Mouse (Mus musculus) spleen, embryonic (tissue): ENCODE results near the gene Fgf4.
"Not testable (repeated sequence)": the region's sequence is repeated elsewhere in the genome, so short reads cannot be mapped to it uniquely, and the experiment has no call there.

Experiments used
- CTCF ChIA-PET: fragments of 350-600 bp; sonication (Branson Sonifier 250); formaldehyde crosslinking; loops from one replicate; lab custom pipeline; 2022; lab: Charles Lee

Fgf4 gene

DNA sequence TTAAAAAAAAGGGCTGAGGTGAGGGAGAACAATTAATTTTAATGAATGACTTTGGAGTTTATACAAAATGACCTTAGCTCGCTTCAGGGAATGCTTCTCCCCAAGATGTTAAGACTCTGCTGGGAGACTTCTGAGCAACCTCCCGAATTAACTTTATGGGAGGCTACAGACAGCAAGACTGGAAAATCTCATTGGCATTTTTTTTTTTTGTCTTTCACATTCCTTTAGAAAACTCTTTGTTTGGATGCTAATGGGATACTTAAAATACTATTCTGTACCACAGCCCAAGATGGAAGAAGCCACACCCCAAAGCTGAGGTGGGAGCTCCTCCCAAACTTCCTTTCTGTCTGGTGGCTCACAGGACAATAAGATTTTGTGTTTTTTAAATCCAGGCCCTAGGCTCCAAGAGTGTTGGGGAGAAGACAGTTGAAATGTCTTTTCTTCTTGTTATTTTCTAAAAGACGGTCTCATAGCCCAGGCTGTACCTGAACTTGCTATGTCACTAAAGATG, 17.0 kb downstream of the Fgf4 start:
- CTCF ChIA-PET = no interaction called here

DNA sequence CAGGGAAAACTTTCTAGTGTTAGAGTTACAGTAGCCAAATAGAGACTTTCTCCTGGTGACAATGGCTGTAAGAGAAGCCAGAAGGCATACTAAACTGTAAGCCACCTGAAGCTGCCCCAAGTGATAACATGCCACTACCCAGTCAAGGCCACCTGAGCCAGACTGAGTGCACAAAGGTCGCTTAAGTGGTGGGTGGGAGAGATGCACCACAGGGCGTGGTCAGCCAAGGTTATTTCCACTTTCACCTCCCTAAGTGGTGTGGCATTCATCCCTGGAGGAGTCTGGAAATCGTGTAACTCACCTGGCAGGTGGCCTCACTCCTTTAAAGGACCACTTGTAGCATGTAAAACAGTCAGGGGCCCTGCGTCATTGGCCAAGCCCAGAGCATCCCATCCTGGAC, 20.0 kb downstream of the Fgf4 start:
- CTCF ChIA-PET = no interaction called here

DNA sequence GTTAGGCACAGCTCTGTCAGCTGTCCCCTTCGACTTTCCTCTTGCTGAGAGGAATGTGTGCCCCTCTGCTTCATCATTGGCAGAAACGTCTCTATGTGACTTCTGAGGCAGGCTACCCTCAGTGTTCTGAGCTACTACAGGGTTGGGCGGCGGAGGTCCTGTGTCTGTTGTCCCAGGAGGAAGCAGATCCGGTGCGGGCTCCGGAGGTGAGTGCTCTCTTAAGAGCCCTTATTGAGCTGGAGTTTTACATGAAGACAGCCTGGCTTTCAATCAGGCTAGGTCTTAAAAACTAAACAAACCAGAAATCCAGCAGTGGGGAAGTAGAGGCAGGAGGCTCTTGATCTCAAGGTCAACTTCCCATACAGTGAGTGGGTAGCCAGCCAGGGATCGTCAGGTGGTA, 20.4 kb downstream of the Fgf4 start:
- CTCF ChIA-PET = no interaction called here

DNA sequence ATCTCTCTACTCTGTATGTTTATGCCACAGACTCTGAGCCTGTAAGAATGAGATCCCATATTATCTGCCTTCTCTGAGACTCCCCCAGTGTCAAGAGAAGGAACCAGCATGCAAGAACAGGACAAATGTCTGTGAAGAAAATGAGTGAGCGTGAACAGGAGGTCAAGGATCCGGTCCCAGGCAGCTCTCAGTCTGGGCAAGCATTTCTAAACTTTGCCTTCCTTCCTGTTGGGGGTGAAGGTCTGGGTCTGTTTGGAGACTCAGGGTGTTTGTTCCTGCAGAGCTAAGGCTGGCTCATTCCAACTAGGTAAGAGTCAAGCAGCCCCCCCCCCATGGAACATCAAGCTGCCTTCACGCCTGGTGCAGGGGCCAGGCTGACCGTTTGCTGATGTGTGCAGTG, 25.3 kb downstream of the Fgf4 start:
- CTCF ChIA-PET = no interaction called here

DNA sequence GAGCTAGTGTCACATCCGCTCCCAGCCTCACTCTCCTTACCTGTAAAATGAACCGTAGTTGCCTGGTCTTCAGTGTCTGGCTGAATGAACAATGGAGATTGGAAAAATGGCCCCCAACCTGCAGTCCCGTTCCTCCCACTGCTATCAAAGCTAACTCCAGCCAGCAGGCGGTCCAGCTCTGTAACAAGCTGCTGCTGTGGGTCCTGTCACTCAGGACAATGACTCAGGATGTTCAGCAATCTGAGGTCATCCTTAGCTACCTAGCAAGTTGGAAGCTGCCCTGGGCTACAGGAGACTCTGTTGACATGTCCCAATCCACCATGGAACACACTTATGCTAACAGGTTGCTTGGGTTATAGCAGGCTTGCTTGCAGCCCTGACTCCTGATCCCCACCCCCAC, 26.0 kb downstream of the Fgf4 start:
- CTCF ChIA-PET = no interaction called here

GRCm38 (mm10) chr7:144874226-144874625, 27.1 kb downstream of the Fgf4 start:
- CTCF ChIA-PET = no interaction called here

- CTCF ChIA-PET = no interaction called here
These were observed 31.2 kb downstream of the Fgf4 start for GRCm38 (mm10) chr7:144878401-144878800.

- CTCF ChIA-PET = no interaction called here
These were observed 35.9 kb downstream of the Fgf4 start for GRCm38 (mm10) chr7:144883106-144883505.

DNA sequence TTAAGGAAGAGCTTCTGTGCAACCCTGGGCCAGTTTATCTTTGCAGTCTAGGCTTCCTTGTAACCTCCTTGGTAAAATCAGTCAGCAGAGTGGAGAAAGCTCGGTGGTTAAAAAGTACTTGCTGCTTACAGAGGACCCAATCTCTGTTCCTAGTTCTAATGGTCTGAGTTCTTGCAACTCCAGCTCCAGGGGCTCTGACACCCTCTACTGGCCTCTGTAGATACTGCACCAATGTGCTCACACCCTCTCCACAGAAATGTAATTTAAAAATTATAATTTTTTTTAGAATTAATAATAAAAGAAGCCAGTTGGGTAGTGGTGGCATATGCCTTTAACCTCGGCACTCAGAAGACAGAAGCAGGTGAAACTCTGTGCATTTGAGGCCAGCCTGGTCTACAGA, 40.5 kb downstream of the Fgf4 start:
- CTCF ChIA-PET = no interaction called here

DNA sequence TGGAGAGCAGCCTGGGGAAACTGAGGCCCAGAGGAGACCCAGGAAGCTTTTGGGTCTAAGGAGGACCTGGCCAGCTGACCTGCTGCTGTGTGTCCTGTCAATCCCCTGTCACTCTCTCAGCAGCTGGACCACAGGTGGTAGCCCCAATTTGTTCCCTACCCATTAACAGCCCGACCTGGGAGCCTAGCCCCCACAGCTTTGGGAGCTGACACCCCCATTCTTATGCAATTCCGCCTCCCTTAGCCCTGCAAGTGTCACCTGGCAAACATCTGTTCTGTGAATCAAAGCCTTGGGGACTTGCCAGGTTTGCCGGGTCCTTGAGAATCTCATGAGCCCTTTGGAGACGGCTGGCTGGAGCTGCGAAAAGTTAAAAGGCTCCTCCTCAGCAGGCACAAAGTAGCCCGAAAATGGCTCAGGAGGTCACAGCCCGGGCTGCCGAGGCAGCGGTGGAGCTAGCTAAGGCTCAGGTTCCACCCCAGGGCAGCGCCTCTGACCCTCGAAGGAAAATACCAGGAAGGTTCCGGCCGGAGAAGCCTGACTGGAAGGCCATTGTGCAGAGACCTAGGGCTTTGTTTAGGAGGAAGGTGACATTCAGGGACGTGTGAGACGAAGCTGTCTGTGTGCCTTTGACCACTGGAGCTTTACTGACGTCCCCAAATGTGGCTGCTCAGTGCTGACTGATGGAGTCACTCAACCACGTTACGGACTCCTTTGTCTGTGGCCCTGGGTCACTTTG, 41.6 kb downstream of the Fgf4 start:
- CTCF ChIA-PET = no interaction called here

DNA sequence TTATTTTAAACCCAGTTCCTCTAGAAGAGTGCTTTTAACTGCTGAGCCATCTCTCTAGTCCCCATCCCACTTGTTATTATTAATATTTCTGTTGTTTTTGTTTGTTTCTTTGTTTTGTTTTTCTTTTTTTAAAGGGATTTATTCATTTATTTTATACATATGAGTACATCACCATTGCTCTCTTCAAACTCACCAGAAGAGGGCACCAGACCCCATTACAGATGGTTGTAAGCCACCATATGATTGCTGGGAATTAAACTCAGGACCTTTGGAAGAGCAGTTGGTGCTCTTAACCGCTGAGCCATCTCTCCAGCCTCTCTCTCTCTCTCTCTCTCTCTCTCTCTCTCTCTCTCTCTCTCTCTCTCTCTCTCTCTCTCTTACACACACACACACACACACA, 43.5 kb downstream of the Fgf4 start:
- CTCF ChIA-PET = not testable (repeated sequence)

GRCm38 (mm10) chr7:144891863-144892262, 44.7 kb downstream of the Fgf4 start:
- CTCF ChIA-PET = no interaction called here

- CTCF ChIA-PET = interaction anchor here (0.7 kb wide), 1 partner anchor 15 kb away, joined by 3 read pairs; no protein-coding TSS in a partner anchor
These were observed 45.2 kb downstream of the Fgf4 start for GRCm38 (mm10) chr7:144892322-144892721.

DNA sequence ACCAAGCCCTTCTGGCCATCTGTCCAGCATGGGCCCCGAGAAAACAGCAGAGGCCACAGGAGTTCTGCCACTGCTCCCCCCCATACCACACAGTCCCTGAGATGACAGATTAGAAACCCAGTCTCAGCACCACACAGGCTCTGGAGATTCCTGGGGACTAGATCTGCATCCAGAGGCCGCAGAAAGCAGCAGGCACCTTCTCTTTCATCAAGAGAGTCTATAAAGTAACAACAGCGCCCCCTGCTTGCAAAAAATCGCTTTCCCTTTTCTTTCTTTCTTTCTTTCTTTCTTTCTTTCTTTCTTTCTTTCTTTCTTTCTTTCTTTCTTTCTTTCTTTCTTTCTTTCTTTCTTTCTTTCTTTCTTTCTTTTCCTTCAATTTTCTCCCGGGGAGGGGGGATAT, 47.0 kb downstream of the Fgf4 start:
- CTCF ChIA-PET = no interaction called here

GRCm38 (mm10) chr7:144894706-144895105, 47.5 kb downstream of the Fgf4 start:
- CTCF ChIA-PET = no interaction called here

DNA sequence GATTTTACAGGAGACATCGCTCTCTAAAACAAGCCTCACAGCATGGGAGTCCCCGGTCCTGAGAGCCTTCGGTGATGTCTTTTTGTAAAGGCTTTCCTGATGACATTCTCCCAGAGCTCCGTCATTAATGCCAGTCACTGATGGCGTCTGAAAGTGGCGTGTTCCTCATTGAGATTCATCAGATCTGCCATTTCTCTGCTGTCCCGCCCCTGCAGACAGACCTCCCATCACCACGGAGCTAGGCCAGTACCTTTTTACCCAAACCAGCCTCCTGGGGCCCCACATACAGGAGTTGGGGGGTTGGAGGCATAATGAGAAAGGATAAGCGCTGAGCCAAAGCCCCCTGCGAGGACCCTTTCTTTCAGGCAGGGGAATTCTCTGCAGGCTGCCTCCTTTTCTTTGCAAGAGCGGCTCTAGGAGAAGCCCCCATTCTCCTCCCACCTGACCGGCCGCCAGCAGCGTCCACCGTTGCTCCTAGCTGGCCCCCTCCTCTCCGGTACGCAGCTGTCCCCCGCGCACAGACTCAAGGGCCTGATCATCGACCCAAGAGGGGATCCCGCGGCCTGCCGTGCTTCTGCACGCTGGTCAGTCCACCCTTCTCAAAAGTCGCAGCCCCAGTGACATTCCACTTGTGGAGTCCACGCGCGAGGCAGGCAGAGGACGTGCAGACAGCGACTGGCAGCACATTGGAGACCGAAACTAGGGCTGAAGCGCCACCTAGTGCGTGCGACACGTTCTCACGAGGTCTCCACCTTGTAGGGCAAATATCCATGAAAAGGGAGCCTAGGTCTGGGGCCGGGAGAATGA, 48.3 kb downstream of the Fgf4 start:
- CTCF ChIA-PET = no interaction called here

DNA sequence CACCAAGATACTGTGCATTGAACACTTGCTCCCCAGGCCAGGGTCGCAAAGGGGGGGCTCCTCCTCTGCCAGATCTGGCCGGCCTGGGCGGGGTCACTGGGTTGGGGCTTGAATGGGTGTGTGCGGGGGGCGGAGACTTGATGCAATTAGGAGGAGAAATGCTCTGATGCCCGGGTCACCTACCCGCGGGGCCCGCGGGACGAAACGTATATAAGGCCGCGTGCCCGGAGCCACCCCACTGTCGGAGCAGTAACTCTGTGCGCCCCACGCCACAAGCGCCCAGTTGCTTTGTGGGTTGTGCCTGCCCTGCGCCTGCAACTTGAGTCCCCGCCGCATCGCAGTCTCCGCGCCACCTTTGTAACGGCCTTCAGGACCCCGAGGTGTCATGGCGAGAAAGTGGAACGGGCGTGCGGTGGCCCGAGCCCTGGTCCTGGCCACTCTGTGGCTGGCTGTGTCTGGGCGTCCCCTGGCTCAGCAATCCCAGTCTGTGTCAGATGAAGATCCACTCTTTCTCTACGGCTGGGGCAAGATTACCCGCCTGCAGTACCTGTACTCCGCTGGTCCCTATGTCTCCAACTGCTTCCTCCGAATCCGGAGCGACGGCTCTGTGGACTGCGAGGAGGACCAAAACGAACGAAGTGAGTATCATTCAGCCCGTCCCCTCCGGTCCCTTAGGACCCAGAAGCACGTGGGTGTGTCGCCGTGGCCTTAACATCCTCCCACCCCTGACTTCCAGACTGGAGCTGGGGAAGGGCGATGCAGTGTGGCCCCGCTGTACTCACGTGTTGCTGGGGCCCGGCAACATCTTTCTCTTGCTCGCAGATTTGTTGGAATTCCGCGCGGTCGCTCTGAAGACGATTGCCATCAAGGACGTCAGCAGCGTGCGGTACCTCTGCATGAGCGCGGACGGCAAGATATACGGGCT, 49.4 kb downstream of the Fgf4 start, which contains the start of gene Fgf15:
Gene Fgf15 (plus strand): TSS at position 238 of the 925 bp plus-strand sequence.
- CTCF ChIA-PET = no interaction called here

DNA sequence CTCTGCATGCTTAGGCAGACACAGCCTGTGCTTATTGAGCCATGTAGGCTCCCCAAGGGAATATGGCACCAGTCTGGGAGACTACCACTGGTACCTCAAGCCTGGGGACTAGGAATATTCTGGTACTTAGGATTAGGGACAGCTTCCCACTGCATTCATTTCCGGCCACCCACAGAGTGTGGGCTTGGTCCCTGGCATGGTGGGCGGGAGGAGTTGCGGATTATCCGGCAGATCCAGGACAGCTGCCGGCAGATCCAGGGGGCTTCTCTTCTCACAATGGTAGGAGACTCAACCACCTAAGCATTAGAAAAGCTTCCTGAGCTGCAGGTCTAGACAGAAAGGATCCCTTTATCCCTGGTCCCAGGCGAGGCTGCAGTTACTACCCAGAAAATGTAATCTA, 51.3 kb downstream of the Fgf4 start:
- CTCF ChIA-PET = no interaction called here

DNA sequence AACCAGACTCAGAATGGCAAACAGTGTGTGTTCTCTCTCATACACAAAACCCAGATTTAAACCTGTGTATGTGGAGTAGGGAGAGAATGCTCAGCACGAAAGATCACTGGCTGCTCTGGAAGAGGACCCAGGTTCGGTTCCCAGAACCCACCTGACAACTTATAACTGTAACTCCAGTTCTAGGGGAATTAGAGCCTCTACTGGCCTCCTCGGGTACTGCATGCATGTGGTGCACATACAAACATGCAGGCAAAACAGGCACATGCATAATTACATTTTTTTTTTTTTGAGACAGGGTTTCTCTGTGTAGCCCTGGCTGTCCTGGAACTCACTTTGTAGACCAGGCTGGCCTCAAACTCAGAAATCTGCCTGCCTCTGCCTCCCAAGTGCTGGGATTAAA, 58.3 kb downstream of the Fgf4 start:
- CTCF ChIA-PET = not testable (repeated sequence)

DNA sequence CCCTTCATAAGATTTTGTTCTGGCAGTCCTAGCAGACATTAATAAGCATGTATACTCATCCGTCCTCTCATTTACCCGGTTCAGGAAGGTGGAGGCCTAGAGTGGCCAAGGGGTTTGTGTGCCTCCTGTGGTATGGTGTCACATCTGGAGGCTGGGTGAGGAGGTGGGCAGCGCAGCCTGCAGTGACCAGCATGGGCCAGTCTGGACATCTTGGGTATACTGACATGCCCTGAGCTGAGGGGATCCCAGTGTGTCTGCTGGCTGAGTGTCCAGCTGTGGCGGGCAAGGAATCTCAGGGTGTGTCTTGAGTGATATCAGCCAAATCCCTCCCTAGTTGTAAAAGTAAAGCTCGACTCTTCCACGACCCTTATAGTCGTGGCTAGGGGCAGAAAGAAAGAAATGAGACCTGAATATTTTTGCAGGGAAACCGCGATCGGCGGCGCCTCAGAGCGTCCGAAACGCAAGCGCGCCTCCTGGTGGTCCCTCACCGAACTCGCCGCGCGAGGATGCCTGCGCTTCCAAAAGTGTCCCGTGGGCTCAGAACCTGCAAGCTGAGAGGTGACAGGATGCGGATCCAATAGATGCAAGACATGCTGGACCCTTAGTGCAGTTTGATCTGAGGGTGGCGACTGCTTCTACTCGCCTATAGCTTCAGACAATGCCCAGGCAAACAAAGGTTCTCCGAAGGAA, 59.7 kb downstream of the Fgf4 start:
- CTCF ChIA-PET = interaction anchor here (0.6 kb wide), 1 partner anchor 14 kb away, joined by 3 read pairs; no protein-coding TSS in a partner anchor

DNA sequence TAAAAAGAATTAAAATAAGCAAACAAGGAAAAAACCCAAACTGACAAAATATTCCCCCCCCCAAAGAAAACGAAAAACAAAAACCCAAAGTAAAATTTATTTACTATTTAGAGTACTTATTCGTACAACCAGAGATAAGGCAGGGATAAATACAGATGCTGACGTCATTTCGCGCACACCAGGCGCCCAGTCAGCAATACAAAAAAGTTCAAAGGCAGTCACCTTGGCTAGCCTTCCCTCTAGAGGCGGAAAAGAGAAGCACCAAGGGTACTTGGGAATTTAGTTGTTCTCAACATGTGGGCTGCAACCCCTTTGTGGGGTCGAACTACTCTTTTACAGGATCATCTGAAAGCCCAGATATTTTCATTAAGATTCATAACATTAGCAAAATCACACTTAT, 60.6 kb downstream of the Fgf4 start:
- CTCF ChIA-PET = no interaction called here
